Mouse (Mus musculus) forebrain, embryonic 10.5 days (tissue): ENCODE data around the gene E2f2. TPM values are rescaled to one million over a fixed set of nuclear protein-coding genes. Genes with fewer than 3 reads are reported as not detected.
A peak's percentile ranks its signal among the peaks of the same experiment; 100 is the strongest.

Experiments used
- DNase-seq: peaks from one replicate; pipeline ENCODE4 v3.0.0-alpha.2; 2017; ENCODE audit warnings: low spot score; ENCODE audit errors: extremely low spot score
- H3K27ac ChIP-seq: fragments of 300-500 bp; sonication (generic); 2 replicates; pipeline ENCODE4 v1.5.1; 2016; ENCODE audit warnings: mild to moderate bottlenecking
- H3K27me3 ChIP-seq: fragments of 300-500 bp; sonication (generic); 2 replicates; pipeline ENCODE4 v1.6.1; 2016; ENCODE audit warnings: mild to moderate bottlenecking; ENCODE audit not compliant: poor library complexity, severe bottlenecking
- H3K36me3 ChIP-seq: fragments of 300-500 bp; sonication (generic); replicated peaks from 2 replicates; pipeline ENCODE4 v1.6.1; 2016; ENCODE audit warnings: mild to moderate bottlenecking, moderate library complexity
- H3K4me1 ChIP-seq: fragments of 300-500 bp; sonication (generic); 2 replicates; pipeline ENCODE4 v1.6.1; 2016
- H3K4me3 ChIP-seq: fragments of 300-500 bp; sonication (generic); 2 replicates; pipeline ENCODE4 v1.5.1; 2016; ENCODE audit warnings: mild to moderate bottlenecking, moderate library complexity
- H3K9me3 ChIP-seq: fragments of 300-500 bp; sonication (generic); 2 replicates; pipeline ENCODE4 v1.6.1; 2016; ENCODE audit warnings: mild to moderate bottlenecking, moderate library complexity
- WGBS: fragments of 180-500 bp; shearing (Covaris S2); methylation state at CpG from one replicate; pipeline ENCODE4 v1.1.7; 2016; 5-methylcytosine and 5-hydroxymethylcytosine counted together
- polyA plus RNA-seq: library from polyadenylated mRNA; unstranded; fragments of >200 nt; fragmentation: Nextera tagmentation; extraction: Ambion mirVana; gene quantifications from 2 replicates; pipeline ENCODE4 v1.2.1, GENCODE M21; 2016

Gene E2f2
- polyA plus RNA-seq, 1 experiment from 2014 or later = 11.4 TPM

- Histone ChIP-seq H3K9me3 (no peaks in the 10 kb centered on the region), H3K27ac (peak overlapping the region; percentile 97), H3K4me3 (peak overlapping the region; percentile 53), H3K4me1 (peaks cover 84% of the 10 kb centered on the region), H3K36me3 (no peaks in the 10 kb centered on the region), H3K27me3 (no peaks in the 10 kb centered on the region)
- 27% methylated on average over 9 of the region's 9 CpGs for WGBS
- peak; percentile 47 for DNase-seq
These were observed 36.1 kb upstream of the E2f2 start for GRCm38 (mm10) chr4:136135874-136136728.

DNA sequence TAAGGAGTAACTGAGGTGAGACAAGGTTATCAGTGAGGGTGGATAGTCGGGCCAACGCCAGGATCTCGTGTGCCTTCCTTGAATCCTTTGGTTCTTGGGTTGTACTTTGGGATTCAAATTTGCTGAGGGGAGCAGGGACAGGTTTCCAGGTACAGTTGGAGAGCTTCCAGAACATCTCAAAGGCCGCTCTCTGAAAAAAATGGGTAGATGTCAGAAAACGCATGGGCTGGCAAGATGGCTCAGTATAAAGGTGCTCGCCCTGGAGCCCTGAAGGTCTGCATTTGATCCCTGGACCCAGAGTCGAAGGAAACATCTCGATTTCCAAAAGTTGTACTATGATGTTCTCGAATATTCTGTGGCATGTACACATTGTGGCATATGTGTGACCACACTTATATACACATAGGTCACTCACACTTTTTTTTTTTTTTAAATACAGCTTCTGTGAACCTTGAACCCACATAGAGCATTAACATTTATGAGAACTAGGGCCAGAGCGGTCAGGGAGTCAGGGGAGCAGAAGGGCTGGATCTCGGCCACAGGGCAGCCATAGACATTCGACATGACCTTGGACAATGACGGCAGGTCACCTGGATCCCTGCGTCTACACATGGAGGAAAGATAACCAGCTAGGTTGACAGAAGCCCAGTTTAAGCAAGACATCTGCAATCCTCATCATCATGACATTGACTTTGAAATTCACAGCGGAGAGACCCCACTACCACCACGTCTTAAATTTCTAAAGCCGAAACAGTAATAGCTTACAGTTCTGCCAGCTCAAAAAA lies 32.7 kb upstream of the E2f2 start:
- no peak for DNase-seq
- Histone ChIP-seq H3K27me3 (no peaks in the 10 kb centered on the region), H3K9me3 (no peaks in the 10 kb centered on the region), H3K4me3 (peak overlapping the region; percentile 81; the same call in 1 of the 2 replicates), H3K27ac (peak overlapping the region; percentile 97), H3K4me1 (peaks cover 90% of the 10 kb centered on the region), H3K36me3 (no peaks in the 10 kb centered on the region)
- WGBS = 59% methylated on average over 17 of the region's 17 CpGs

DNA sequence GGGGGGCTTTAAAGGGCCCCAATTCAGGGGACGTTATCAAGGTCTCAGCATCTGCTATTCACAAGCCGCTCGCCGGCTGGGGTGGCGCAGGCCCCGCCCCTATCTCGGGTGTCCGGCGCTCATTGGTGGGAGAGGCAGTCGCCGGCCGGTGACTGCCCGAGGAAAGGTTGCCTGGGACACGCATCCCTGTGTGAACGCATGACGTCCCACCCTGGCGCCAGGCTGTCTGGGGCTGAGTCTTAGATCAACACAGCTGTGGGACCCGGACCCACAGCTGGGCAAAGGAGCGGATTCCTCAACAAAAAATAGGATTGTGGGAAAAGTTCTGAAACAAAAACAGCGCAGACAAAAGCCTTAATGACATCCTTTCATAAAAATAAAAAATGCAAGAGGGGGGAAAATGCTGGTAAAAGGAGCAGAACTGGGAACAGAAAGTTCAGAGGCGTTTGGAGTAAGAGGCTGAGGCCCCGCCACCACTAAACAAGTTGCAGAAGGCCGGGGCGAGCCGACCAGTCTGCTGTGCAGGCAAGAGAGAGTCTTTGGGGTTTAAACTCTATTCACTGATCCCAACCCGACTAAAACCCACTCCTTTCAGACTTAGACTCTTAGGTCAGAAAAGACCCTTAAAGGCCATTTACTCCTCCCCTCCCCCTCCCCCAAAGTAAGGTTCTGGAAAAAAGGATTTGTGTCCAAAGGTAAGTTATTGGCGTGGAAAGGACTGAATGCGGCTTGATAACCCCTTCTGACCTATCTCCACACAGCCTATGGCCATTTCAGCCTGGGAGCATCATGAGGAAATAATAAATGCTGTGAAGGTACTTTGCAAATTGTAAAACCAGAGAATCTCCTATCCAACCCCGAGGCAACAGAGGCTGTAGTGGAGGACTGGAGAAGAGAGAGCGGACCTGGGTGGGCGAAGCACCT lies 31.6 kb upstream of the E2f2 start:
- peaks cover 5% of the 10 kb centered on the region for H3K27me3 ChIP-seq
- no peaks in the 10 kb centered on the region for H3K9me3 ChIP-seq
- peaks cover 10% of the 10 kb centered on the region for H3K36me3 ChIP-seq
- H3K4me3 ChIP-seq = peak overlapping the region; percentile 81
- H3K4me1 ChIP-seq = peaks cover 90% of the 10 kb centered on the region
- H3K27ac ChIP-seq = peak overlapping the region; percentile 97
- WGBS = 3% methylated on average over 31 of the region's 31 CpGs
- peak; percentile 97 for DNase-seq

DNA sequence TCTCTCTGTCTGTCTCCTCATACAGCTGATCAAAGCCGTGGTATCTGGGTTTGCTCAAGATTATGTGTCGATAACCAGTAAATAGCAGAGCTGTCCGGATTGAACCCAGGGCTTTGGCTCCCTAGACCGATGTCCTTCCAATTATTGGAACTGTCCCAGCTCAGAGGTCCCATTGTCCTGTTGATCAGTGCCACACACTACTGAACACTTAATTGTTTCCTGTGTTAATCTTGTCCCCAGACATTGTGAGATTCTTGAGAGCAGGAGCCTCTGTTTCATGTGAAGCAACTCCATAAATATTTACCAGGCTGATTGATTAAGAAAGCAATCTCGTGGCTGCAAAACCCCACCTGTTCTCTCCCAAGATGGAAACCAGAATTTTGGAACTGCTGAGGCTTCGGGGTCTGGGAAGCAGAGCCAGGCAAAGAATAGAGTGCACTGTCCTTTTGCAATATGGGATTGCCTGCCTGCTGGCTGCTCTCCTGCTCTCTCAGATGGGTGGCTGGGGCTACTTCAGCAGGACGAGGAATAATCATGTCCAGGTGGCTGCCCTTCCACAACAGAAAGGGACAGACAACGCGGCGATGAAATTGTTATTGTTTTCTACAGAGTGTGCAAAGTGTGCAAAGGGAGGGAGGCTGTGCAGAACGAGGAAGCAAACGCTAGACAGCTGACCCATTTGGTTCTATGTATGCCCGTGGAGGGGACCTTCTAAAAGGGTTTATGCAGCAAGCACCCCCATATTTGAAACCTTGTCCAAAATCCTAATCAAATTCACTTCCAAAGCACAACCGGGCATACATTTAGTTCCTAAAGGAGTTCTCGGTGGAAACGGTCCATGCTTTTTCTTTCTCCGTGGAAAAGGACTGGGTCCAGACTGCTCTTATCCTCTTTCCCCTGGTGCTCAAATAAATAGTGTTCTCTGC lies 29.7 kb upstream of the E2f2 start:
- peak; percentile 37 for DNase-seq
- H3K36me3 ChIP-seq = peaks cover 13% of the 10 kb centered on the region
- H3K4me3 ChIP-seq = peak overlapping the region; percentile 81
- peaks cover 95% of the 10 kb centered on the region for H3K4me1 ChIP-seq
- H3K27me3 ChIP-seq = peaks cover 20% of the 10 kb centered on the region
- H3K27ac ChIP-seq = peak overlapping the region; percentile 97
- WGBS = 11% methylated on average over 17 of the region's 17 CpGs
- no peaks in the 10 kb centered on the region for H3K9me3 ChIP-seq

DNA sequence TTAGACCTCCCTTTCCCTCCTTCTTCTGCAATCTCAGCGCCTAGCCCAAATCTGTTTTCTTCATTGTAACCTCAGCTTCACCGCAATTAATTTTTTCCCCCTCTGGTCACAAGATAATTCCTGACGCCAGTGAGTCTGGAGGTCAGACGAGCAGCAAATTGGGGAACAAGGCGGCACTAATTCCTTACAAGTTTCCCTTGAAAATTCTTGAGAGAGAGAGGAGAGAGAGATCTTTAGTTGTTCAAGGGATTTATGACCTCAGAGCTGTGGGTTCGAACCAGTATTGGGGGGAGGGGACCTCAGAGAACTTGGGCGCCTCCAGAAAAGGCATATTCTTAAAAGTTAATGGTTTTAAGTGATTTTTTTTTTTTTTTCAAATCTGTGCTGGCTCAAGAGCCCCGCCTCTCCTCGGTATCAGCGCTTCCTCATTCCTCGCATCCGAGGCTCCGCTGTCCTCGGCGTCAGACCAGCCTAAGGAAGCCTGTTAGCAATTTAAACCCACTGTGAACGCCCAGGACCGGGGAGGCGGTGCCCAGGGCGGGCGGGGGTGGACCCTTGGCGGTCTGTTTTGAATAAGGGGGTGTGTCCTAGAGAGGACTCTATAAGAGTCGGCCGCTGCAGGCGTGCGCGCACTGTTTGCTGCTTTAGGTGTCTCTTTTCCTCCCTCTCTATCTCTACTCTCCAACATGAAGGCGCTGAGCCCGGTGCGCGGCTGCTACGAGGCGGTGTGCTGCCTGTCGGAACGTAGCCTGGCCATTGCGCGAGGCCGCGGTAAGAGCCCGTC lies 28.8 kb upstream of the E2f2 start, which contains the start of gene Id3:
Id3 (plus strand) TSS at position 305 of the 784 bp plus-strand sequence.
- peaks cover 21% of the 10 kb centered on the region for H3K27me3 ChIP-seq
- H3K27ac ChIP-seq = peak within 1 kb of the TSS; percentile 97
- H3K4me3 ChIP-seq = peak within 1 kb of the TSS; percentile 81
- no peaks in the 10 kb centered on the region for H3K9me3 ChIP-seq
- peaks cover 99% of the 10 kb centered on the region for H3K4me1 ChIP-seq
- peak; percentile 95 for DNase-seq
- H3K36me3 ChIP-seq = peaks cover 13% of the 10 kb centered on the region
- WGBS = under 1% methylated on average over 39 of the region's 39 CpGs

DNA sequence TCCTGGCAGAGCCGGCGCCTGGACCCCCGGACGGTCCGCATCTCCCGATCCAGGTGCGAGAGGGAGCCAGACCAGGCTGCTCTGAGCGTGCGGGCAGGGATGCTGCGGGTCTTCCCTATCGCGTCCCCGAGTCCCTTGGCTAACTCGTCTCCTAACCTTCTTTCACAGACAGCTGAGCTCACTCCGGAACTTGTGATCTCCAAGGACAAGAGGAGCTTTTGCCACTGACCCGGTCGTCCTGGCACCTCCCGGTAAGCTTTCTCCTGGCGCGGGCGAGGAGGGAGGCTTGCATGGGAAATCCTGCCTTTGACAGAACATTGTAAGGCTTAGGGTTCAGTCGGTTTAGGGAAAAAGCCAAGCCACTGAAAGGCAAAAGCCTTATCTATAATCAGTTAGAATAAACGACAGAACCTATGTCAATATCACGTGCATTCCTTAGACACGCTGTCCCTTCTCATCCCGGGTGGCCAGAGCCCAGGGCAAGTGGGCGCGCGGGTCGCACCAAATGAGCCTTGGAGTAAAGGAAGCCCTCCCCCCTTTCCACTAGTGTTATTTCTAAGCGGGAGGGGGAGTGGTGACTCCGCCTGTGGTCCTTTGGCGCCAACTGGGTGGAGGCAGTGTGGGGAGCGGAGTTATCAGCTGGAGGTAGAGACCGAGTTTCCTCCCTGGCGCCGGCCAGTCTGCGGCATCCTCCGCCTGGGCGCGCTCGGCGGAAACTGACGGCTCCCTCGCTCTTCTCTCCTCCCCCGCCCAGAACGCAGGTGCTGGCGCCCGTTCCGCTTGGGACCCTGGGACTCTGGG lies 27.9 kb upstream of the E2f2 start:
- peak overlapping the region; percentile 81 for H3K4me3 ChIP-seq
- H3K36me3 ChIP-seq = peaks cover 13% of the 10 kb centered on the region
- peaks cover 27% of the 10 kb centered on the region for H3K27me3 ChIP-seq
- peak overlapping the region; percentile 97 for H3K27ac ChIP-seq
- H3K9me3 ChIP-seq = no peaks in the 10 kb centered on the region
- peak; percentile 61 for DNase-seq
- WGBS = under 1% methylated on average over 50 of the region's 50 CpGs
- H3K4me1 ChIP-seq = peaks cover 99% of the 10 kb centered on the region

DNA sequence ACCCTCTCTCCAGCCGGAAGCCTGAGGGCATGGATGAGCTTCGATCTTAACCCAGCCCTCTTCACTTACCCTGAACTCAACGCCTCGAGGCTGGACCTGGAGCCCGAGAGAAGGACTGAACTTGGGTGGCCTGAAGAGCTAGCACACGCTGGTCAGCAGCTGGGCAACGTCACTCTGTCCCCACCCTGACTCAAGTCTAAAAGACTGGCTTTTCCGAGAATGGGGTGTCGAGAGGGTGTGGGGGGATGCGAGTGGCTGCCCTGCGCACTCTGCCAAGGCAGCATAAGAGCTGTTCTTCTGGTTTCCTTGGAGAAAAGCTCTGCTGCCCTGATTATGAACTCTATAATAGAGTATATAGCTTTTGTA lies 27.3 kb upstream of the E2f2 start:
- Histone ChIP-seq H3K36me3 (peaks cover 13% of the 10 kb centered on the region), H3K4me1 (peaks cover 93% of the 10 kb centered on the region), H3K9me3 (no peaks in the 10 kb centered on the region), H3K4me3 (peak overlapping the region; percentile 81), H3K27me3 (peaks cover 27% of the 10 kb centered on the region), H3K27ac (peak overlapping the region; percentile 97)
- DNase-seq = no peak
- WGBS = under 1% methylated on average over 11 of the region's 11 CpGs

DNA sequence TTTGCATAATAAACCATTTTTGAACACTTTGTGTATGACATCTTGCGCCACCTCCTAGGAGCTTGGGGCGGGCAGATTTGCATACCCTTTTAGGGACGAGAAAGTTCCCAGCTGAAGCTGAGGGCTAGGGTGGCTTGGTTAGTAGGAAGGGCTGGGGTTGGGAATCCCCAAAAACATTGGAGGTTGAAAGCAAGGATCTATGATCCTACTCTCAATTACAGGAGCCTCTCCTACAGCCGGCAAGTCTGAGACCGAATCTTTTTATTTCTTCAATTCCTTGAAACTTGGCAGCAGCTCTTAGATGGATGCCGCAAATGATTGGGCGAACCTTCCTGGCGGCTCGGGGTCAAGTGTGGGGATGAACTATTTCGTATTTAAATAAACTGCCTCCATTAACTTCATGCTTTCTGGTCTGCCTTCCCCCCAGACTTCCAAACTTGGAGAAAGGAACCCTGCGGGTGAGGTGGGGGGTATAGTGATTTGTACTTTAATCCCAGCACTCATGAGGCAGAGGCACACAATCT lies 26.8 kb upstream of the E2f2 start:
- H3K9me3 ChIP-seq = no peaks in the 10 kb centered on the region
- WGBS = 10% methylated on average over 11 of the region's 11 CpGs
- no peak for DNase-seq
- peak overlapping the region; percentile 81 for H3K4me3 ChIP-seq
- H3K4me1 ChIP-seq = peaks cover 92% of the 10 kb centered on the region
- peak overlapping the region; percentile 97 for H3K27ac ChIP-seq
- peaks cover 13% of the 10 kb centered on the region for H3K36me3 ChIP-seq
- H3K27me3 ChIP-seq = peaks cover 27% of the 10 kb centered on the region

GRCm38 (mm10) chr4:136145991-136146711 lies 26.0 kb upstream of the E2f2 start:
- no peaks in the 10 kb centered on the region for H3K9me3 ChIP-seq
- peak overlapping the region; percentile 97 for H3K27ac ChIP-seq
- peaks cover 27% of the 10 kb centered on the region for H3K27me3 ChIP-seq
- DNase-seq = no peak
- peaks cover 13% of the 10 kb centered on the region for H3K36me3 ChIP-seq
- peaks cover 92% of the 10 kb centered on the region for H3K4me1 ChIP-seq
- 17% methylated on average over 7 of the region's 7 CpGs for WGBS
- peak overlapping the region; percentile 81 for H3K4me3 ChIP-seq

GRCm38 (mm10) chr4:136146712-136147154 lies 25.5 kb upstream of the E2f2 start:
- Histone ChIP-seq H3K4me3 (peak overlapping the region; percentile 81), H3K9me3 (no peaks in the 10 kb centered on the region), H3K27ac (peak overlapping the region; percentile 97), H3K4me1 (peaks cover 92% of the 10 kb centered on the region), H3K36me3 (peaks cover 13% of the 10 kb centered on the region), H3K27me3 (peaks cover 27% of the 10 kb centered on the region)
- WGBS = 4% methylated on average over 6 of the region's 6 CpGs
- peak; percentile 46 for DNase-seq
